Mouse (Mus musculus) thymus, postnatal 36 days (tissue): ENCODE results near the gene Cbfb.
"Not testable (repeated sequence)": the region's sequence is repeated elsewhere in the genome, so short reads cannot be mapped to it uniquely, and the experiment has no call there.

Experiments
- DNase-seq, 2 experiments: peaks; one replicate each; pipeline ENCODE4 v3.0.0; 2022; ENCODE audit warnings: mixed read lengths in 2 of 2

Cbfb gene

DNA sequence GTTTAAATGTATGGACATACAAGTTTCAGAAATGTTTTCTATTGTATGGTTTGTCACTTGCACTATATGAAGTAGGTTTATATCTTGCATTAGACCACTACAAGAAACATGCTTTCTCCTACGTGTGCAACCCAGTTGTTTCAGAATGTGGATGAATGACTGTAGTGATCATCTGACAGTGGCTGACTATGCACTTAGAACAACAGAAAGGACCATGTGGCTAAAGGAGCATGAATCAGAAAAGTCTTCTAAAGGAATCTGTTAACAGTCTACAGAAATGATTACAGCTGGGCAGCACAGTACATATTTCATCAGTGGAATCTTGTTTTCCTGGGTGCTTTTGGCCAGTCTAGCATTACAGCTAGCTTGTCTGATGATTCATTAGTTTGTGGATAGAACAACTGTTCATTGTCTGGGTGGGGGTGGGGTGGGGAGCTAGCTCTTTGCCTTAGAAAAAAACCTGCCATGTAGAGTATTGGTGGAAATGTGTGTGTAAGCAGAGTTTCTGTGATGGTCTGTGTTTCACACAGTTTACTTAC is 16.1 kb downstream of the Cbfb start:
- DNase-seq: no peak

DNA sequence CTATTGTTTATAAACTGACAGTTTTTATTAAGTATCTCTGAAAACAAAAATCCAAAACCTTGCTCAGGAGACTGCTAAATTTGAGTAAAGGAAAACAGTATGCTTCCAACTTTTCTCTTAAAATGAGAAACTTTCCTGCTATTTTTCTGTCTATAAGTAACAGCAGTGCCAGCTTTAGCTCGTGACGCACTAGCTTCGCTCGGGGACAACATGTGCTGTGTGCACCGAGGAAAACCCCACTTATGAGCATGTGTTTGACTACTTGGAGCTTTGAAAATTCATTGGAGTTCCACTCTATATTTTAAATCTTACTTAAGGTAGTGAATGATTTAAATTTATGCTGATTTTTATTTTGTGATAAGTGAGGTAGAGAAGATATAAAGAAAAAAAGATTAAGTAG is 21.7 kb downstream of the Cbfb start:
- no peak for DNase-seq

GRCm38 (mm10) chr8:105205748-105206147 is 35.3 kb downstream of the Cbfb start:
- DNase-seq: no peak

- DNase-seq: no peak
These were observed 36.3 kb downstream of the Cbfb start for GRCm38 (mm10) chr8:105206766-105207275.

DNA sequence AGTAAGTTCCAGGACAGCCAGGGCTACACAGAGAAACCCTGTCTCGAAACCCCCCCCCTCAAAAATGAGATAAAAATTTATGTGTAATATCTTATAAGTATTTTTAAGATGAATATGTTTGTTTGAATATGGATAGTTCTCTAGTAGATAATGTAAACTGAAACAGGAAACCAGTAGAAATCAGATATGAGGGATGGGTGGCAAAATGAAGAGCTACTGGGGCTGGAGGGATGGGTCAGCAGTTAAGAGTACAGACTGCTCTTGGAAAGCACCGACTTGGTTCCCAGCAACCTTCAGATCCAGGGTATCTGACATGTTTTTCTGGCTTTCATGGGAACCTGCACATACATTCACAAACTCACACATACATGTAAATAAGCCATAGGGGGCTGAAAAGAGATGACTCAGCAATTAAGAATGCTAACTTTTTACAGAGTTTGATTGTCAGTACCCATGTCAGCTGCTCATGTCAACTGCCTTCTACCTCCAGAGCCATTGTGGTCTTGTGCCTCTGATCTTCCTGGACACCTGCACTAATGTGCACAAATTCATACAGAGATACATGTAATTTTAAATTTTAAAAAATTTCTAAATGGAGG is 37.3 kb downstream of the Cbfb start:
- DNase-seq: no peak

- no peak for DNase-seq
These were observed 39.0 kb downstream of the Cbfb start for GRCm38 (mm10) chr8:105209153-105210110.

GRCm38 (mm10) chr8:105214104-105214503 is 43.6 kb downstream of the Cbfb start:
- no peak for DNase-seq

GRCm38 (mm10) chr8:105217926-105218522 is 47.5 kb downstream of the Cbfb start:
- no peak for DNase-seq

GRCm38 (mm10) chr8:105223850-105224249 is 53.4 kb downstream of the Cbfb start:
- no peak for DNase-seq

GRCm38 (mm10) chr8:105224413-105225271 is 54.2 kb downstream of the Cbfb start, which contains the start of gene D230025D16Rik:
Gene D230025D16Rik (plus strand): TSS chr8:105225145.
- DNase-seq: peak; percentile 94 to 97

DNA sequence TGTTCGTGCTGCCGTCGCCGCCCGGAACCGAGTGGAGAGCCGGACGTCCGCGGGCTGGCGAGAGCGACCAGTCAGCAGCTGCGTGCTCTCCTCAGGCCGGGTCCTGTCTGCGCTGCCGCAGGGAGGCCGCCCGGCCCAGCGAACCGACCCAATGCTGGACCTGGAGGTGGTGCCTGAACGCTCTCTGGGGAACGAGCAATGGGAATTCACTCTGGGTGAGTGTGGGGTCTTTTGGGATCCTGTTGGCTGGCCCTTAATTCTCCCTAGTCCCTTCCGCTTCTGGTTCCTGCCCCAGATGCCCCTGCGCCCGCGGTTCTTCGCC is 54.8 kb downstream of the Cbfb start:
- no peak for DNase-seq

- DNase-seq: no peak
These were observed 55.4 kb downstream of the Cbfb start for GRCm38 (mm10) chr8:105225917-105226316.

GRCm38 (mm10) chr8:105231503-105232320 is 61.2 kb downstream of the Cbfb start:
- no peak for DNase-seq

DNA sequence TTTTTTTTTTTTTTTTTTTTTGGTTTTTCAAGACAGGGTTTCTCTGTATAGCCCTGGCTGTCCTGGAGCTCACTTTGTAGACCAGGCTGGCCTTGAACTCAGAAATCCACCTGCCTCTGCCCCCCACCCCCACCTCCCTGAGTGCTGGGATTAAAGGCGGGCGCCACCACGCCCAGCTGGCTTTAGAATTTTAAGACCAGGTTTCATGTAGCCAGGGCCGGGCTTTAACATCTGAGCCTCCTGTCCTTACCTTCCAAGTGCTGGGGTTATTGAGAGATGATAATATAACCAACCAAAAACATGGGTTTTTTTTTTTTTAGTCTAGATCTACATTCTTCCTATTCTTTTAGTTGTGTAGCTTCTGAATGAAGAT is 61.8 kb downstream of the Cbfb start:
- not testable (repeated sequence) for DNase-seq

- no peak for DNase-seq
These were observed 62.9 kb downstream of the Cbfb start for GRCm38 (mm10) chr8:105233126-105233935.

- no peak for DNase-seq
These were observed 64.7 kb downstream of the Cbfb start for GRCm38 (mm10) chr8:105235206-105235605.

DNA sequence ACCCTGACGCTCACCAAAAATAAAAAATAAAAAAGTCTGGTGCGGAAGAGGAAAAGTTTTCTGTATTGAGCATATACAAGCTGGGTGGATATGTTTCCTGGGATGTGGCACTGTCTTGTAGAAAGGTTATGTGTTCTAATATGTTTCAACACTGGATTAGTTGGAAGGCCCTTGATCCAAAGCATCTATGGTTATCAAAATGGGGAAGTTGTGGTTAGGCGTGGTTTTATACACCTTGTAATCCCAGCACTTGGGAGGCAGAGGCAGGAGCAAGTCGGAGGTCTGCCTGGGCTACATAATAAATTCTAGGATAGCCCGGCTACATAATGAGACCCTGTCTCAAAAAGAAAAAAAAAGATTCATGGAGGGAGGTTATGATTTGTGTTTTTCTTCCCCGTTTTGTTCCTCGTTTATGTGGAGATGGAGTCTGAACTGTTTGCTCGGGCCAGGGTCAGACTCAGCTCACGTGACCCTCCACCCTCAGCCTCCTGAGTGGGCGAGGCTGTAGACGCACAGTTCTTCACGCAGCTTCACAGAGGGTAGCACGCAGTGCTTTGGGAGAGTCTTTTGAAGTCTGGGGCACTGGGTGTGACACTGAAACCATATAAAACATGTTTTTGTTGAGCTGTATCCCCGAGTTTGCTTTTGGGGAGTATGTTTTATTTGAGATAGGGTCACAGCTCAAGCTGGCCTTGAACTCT is 67.1 kb downstream of the Cbfb start:
- DNase-seq: no peak

GRCm38 (mm10) chr8:105241016-105241415 is 70.5 kb downstream of the Cbfb start:
- DNase-seq: no peak

GRCm38 (mm10) chr8:105251954-105252353 is 81.5 kb downstream of the Cbfb start:
- no peak for DNase-seq
